Mouse (Mus musculus): ENCODE measurements around the gene Sec61b.

DNA sequence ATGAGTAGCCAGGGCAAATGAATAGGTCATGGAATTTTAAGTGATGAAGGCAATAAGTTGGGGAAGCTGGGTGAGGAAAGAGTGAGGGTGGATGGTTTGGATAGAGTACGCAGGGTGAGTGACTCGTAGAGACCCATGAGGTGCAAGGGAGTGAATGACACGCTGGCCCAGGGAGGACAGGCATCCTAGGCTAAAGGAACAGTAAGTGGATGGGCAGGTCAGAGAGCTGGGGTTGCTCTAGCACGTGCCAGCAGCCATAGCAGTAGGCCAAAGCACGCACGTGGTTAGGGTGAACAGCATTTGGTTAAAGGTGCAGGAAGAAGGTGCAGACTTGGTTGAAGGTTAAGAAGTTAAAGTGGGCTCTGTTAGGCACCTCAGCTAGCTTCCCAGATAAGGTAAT lies 3.1 kb downstream of the Sec61b start:
- TF ChIP-seq POLR2A (IDR thresholded peaks at IDR 0.05; ENCODE audit: borderline replicate concordance, control insufficient read depth, low read depth, low read length), result no peak
- TF ChIP-seq CTCF (IDR thresholded peaks at IDR 0.05; ENCODE audit: control insufficient read depth, insufficient read depth, low read length), result no peak

Data from bone marrow, adult 2 months (tissue).